Mouse (Mus musculus) bone marrow, adult 2 months (tissue): ENCODE data around the gene Mllt6.

Experiments used
- CTCF ChIP-seq: fragments of 200-500 bp; IDR thresholded peaks from 2 replicates; pipeline ENCODE4 v1.5.1; 2011; ENCODE audit warnings: low read length, control low read depth; ENCODE audit not compliant: control insufficient read depth, insufficient read depth
- POLR2A ChIP-seq: fragments of 200-500 bp; IDR thresholded peaks from 2 replicates; pipeline ENCODE4 v1.6.1; 2011; ENCODE audit warnings: low read depth, mild to moderate bottlenecking, control low read depth, low read length, borderline replicate concordance; ENCODE audit not compliant: control insufficient read depth

DNA sequence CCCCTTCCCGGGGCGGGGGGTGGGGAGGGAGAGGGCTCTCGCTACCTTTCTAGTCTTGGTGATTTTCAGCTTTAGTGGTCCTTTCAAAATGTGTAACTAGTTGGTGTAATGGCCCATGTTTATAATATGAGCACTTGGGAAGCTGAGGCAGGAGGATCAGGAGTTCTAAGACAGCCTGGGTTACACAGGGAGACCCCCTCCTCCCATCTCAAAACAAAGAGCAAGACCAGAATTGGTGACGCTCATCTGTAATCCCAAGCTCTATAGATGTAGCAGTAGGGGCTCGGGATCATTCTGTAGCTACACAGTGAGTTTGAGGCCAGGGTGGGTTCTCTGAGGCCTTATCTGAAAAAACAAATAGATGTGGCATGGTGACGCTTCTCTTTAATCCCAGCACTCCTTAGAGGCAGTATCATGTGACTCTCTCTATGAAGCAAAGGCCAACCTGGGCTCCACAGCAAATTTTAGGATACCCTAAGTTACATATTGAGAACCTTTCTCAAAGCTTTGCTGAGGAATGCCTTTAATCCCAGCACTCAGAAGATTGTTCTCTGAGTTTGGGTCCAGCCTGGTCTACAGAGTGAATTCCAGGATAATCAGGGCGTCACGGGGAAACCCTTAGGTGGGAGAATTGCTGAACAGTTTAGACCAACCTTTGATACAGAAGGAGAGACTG is 19.7 kb upstream of the Mllt6 start:
- TF ChIP-seq CTCF, result no peak
- no peak for TF ChIP-seq POLR2A
